Mouse (Mus musculus): Measurements from ENCODE around the gene Auh. TPM values are rescaled to one million over a fixed set of nuclear protein-coding genes. Genes with fewer than 3 reads are reported as not detected.
A peak's percentile ranks its signal among the peaks of the same experiment; 100 is the strongest.

Gene Auh
- polyA plus RNA-seq, 2 experiments from 2014 or later = 30.0 to 34.8 TPM

DNA sequence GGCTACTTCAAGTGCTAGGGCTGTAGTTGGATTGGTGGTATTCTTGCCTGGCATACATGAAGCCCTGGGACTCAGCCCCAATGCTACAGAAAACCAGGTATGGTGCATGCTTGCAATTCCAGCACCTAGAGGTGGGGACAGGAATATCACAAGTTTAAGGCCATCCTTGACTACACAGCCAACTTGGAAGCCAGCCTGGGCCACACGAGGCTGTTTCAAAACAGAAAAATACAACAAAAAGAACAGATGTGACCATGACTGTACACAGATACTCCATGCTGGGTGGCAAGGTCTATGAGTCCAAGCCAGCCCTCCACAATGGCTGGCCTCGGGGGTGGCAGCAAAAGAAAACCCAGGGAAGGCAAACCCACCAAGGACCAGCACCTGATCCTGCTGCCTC, 95.7 kb downstream of the Auh start:
- ATAC-seq = no peak

DNA sequence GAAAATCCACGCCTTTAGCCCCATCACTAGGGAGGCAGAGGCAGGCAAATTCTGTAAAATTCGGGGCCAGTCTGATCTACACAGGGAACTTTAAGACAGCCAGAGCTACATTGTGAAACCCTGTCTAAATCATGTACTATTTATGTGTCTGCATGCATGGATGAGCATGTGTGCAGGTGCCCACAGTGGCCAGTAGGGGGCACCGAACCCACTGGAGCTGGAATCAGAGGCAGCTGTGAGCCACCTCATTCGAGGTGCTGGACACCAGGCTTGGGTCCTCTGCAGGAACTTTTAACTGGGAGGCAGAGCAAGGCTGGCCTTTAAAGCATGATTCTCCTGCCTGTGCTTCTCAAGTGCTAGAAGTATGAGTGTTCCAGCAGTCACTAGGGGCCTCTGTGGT, 96.3 kb downstream of the Auh start:
- ATAC-seq = no peak

GRCm38 (mm10) chr13:52832481-52833170, 96.9 kb downstream of the Auh start:
- no peak for ATAC-seq

DNA sequence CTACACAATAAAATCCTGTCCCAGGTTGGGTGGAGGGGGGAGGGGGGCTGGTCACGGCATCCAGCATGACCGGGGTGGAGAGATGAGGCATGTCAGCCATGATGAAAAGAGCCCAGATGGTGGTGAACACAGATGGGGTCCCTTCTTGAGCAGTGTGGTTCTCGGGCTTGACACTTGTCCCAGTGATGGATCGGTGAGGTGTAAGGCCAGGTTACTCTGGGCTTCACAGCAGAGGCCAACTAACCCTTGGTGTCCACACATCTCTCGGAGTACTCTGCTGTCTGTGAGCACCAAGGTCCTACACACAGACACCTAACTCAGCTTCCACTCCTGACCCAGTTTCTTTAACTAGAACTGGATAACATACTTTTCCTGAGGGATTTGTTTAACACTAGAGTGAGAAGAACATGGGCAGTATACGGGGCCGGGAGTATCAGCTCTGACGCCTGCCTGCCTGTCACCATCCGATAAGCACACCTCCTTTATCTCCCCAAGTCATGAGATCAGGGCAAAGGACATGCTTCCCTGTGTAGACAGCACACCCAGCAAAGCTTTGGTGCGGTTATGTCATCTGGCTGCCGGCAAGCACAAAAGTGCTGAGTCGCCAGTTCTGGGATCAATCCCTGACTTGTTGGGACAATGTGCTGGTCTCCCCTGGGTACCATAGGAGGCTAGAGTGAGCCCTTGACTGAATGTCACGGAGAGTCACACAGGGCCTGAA, 98.3 kb downstream of the Auh start:
- no peak for ATAC-seq

DNA sequence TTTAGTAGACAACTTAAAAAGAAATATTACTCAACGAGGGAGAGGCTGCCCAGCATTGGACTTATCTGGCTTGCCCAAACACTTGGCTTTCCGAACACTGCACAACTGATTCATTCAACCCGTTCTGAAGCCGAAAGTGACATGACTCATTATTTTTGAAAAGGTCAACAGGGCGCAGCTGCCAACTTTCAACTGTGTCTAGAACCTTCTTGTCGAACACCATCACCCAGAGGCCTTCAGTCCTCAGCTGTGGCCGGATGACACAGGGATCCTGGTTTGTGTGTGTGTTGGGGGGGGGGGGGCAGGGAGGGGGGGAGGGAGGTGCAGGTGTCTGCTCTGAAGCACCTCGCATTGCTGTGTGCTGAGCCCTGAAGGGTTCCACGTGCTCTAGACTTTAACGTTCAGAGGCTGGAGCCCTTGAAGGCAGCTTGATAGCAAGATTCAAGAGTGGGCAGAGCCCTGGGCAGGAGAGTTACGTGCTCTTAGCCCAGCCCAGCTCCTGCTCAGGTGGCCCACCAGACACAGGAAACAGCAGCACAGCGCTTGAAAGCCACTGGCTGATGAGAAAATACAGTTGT, 100.4 kb downstream of the Auh start:
- ATAC-seq = peak; percentile 47

GRCm38 (mm10) chr13:52828217-52828616, 101.3 kb downstream of the Auh start:
- ATAC-seq = peak; percentile 41

DNA sequence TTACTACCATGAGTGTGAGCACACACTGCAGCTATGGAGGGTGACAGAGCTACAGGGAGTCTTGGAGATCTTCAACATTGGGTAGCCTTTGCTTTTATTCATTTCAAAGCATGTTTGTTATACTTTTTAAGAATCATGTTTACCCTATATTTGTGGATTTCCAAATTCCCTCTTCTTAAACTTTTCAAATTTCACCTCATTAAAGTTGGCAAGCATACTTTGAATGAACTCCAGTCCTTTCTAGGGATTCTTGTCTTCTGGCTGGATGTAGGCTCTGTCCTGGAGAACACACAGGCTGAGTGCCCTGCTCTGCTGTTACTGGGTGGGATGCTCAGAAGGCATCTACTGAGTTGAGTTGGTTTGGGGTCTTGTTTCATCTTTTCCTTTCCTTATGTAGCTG, 102.8 kb downstream of the Auh start:
- ATAC-seq = no peak

DNA sequence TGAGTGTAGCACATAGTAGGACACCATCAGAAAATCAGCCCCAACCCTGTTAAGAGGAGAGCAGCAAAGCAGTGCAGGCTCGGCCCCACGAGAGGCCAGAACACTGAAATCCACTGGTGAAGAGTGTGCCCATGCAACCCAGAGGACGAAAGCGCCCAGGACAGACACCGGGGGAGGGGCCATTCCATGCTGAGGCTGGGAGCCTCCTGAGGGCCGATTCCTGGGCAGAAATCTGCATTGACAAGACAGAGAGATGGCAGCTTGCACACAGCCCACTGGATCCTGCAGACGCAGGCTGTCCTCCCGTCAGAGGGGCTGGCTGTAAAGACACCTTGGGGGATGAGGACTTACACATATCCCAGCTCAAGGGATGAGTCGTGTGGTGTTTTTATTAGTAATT, 104.7 kb downstream of the Auh start:
- ATAC-seq = peak; percentile 22

DNA sequence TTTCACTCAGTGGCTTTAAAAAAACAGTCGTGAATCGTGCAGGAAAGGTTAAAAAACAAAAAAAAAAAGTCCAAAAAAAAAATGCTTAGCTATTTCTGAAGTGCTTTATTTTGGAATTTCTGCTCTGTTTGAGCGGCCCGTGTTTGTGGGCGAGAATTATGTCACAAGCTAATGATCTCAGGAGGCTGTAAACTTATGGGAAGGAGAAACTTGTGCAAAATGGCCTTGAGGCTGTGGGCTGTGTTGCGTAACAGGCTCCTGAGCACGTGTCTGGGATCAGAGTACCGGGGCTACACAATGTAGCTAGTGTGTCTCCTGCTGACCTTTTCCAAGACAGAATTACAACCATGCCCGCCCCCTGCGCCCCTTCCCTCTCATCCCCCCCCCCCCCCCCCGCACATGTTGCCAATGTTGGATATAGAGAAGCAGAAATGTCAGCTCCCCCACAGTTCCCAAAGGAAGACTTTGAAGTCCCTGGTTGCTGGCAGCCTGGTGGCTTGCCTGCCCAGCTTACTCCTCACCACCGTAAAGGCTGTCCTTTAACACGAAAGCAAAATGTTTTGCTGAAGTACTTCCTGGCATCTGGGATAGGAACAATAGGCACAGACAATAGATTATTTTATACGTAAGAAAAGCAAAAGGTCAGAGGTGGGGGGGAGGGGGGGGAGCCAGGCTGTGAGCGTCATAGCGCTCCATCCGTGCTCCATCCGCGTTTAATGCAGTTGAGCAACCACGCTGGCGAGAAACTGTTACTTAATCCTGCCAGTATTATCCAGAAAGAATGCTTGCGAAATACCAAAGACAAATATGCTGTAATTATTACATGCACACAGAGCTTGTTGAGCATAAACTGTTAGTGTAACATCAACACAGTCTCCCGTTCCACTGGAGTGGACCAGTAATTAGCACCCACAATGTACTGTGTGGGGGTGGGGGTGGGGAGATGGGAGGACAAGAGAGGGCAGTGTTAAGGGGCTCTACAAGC, 107.0 kb downstream of the Auh start:
- no peak for ATAC-seq

GRCm38 (mm10) chr13:52821571-52821970, 107.9 kb downstream of the Auh start:
- ATAC-seq = no peak

DNA sequence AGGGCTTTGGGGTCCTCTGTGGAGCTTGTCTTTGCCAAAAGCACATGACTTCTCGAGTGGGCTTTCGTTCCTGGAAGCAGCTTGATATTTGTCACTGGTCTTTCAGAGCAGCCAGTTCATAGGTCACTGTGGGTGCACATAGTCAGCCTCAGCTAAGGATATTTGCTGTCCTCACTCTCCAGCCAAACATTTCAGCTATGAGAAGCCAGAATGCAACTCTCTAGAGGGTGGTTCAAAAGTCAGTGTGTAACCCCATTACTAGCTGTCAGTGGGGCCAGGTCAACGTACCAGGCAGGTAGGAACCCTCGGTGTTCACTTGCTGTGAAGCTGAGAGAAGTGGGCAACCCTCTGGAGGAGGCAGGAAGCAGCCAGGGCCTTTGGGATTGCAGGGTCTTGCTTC, 109.6 kb downstream of the Auh start:
- no peak for ATAC-seq

- peak; percentile 32 for ATAC-seq
Observed at GRCm38 (mm10) chr13:52818760-52819159, 110.7 kb downstream of the Auh start.

DNA sequence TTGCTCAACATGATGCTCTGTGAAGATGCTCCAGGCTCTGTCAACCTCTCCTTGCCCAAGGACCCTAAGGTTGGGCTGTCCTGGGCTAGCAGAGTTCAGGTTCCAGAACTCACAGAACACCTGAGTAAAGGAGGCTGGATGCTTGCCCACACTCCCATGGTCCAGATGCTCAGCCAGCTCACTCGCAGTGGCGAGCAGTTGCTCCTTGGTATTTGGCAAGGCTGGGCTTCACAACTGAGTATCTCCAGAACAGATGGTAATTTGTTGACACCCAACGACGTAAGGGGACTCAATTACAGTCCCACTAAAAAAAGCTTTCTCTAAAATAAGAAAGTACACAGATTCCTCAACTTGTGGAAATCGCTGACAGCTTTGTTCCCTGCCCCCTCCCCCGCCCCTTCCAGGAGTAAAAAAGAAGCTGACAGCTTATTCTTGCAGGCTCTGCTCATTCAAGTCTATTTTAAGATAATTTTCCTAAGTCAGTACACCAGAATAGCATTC, 111.4 kb downstream of the Auh start:
- ATAC-seq = no peak

DNA sequence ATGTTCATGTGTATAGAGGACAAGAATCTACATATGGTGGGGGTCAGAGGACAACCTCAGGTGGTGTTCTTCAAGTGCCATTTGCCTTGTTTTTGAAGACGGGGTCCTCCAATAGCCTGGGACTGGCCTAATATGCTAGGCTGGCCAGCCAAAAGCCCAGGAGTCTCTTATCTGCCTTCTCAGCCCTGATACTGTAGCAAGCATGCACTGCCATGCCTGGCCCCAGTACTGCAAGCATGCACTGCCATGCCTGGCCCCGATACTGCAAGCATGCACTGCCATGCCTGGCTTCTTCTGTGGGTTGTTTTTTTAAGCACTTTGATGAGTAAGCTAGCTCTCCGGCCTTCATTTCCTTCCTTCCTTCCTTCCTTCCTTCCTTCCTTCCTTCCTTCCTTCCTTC, 115.7 kb downstream of the Auh start:
- ATAC-seq = no peak

- no peak for ATAC-seq
Observed at GRCm38 (mm10) chr13:52812549-52813515, 116.6 kb downstream of the Auh start.

GRCm38 (mm10) chr13:52807722-52808121, 121.8 kb downstream of the Auh start:
- ATAC-seq = peak; percentile 88

DNA sequence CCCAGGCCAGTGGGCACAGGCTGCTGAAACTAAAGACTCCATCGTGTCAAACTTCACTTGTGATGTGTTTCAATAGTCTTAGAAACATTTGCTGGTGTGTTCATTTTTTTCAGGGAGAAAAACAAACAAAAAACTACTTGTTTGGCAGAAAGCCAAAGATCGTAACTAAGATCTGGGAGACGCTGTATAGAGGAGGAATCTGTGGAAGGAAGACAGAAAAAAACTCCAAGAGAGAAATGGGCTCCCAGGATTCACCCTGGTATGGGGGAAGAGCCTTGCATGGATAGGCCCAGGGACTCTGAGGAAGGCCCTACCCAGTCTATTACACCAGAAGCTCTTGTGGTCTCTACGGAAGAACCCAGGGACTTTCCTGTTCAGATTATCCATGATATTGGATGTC, 123.5 kb downstream of the Auh start:
- ATAC-seq = no peak

- no peak for ATAC-seq
Observed at GRCm38 (mm10) chr13:52805581-52805980, 123.9 kb downstream of the Auh start.

GRCm38 (mm10) chr13:52802482-52802881, 127.0 kb downstream of the Auh start:
- ATAC-seq = no peak

- ATAC-seq = peak; percentile 81
Observed at GRCm38 (mm10) chr13:52800687-52801341, 128.7 kb downstream of the Auh start.

DNA sequence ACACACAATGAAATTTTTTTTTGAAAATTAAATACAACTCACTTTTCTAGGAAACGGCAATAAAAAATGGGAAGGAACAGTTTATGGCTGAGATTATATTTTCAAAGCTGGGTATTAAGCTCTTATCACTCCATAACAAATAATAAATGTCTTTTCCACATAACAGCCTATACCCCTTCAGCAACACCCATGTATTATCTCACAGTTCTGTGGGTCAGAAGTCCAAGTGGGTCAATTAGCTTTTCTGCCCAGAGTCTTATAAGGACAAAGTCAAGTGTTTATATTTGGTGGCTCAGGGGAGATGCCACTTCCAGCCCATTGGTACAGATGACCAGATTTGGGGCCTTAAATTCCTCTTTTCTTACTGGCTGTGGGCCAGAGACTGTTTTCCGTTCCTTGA, 129.4 kb downstream of the Auh start:
- ATAC-seq = no peak
